Mouse (Mus musculus): ENCODE data around the gene Tmeff2. TPM values are rescaled to one million over a fixed set of nuclear protein-coding genes. Genes with fewer than 3 reads are reported as not detected.

The Tmeff2 gene
- polyA plus RNA-seq, 1 experiment from 2014 or later: 8.5 TPM

GRCm38 (mm10) chr1:51125671-51126424, 225.4 kb downstream of the Tmeff2 start:
- WGBS: 54% methylated on average over 10 of the region's 10 CpGs
- H3K4me3 ChIP-seq (replicated peaks): no peak overlapping the region
- no peaks in the 10 kb centered on the region for H3K9me3 ChIP-seq
- H3K4me1 ChIP-seq: no peaks in the 10 kb centered on the region
- no peak overlapping the region for H3K9ac ChIP-seq
- no peak for ATAC-seq (ENCODE audit: insufficient read depth, low FRiP score, low read depth)
- no peak overlapping the region for H3K27ac ChIP-seq
- no peaks in the 10 kb centered on the region for H3K27me3 ChIP-seq (replicated peaks)
- H3K4me2 ChIP-seq: no peak overlapping the region
- H3K36me3 ChIP-seq: no peaks in the 10 kb centered on the region

DNA sequence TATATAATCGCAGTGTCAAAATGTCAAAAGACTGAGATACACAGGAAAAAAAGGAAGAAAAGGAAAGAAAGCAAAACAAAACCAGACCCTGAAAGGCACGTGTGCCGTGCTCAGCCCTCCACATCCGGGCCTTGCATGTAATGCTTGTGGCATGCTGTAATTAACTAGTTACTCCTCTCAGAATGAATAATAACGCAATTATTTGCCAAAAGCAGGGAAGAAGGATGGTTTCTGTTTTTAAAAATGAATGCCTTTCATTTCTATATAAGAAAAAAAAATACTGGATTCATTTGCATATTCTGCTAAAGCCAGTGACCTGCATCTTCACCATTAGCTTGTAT, 225.9 kb downstream of the Tmeff2 start:
- H3K27me3 ChIP-seq (replicated peaks): no peaks in the 10 kb centered on the region
- no peak overlapping the region for H3K9ac ChIP-seq
- H3K36me3 ChIP-seq: no peaks in the 10 kb centered on the region
- no peaks in the 10 kb centered on the region for H3K9me3 ChIP-seq
- H3K4me1 ChIP-seq: no peaks in the 10 kb centered on the region
- H3K27ac ChIP-seq: no peak overlapping the region
- no peak for ATAC-seq (ENCODE audit: insufficient read depth, low FRiP score, low read depth)
- no peak overlapping the region for H3K4me2 ChIP-seq
- WGBS: 73% methylated on average over 5 of the region's 5 CpGs
- H3K4me3 ChIP-seq (replicated peaks): no peak overlapping the region

GRCm38 (mm10) chr1:51136792-51137191, 236.3 kb downstream of the Tmeff2 start:
- no peak overlapping the region for H3K27ac ChIP-seq
- no peak for ATAC-seq (ENCODE audit: insufficient read depth, low FRiP score, low read depth)
- H3K9ac ChIP-seq: no peak overlapping the region
- no peaks in the 10 kb centered on the region for H3K9me3 ChIP-seq
- H3K4me2 ChIP-seq: no peak overlapping the region
- H3K4me1 ChIP-seq: no peaks in the 10 kb centered on the region
- no peaks in the 10 kb centered on the region for H3K27me3 ChIP-seq (replicated peaks)
- no peaks in the 10 kb centered on the region for H3K36me3 ChIP-seq
- no peak overlapping the region for H3K4me3 ChIP-seq (replicated peaks)
- 19% methylated on average over 2 of the region's 2 CpGs for WGBS

DNA sequence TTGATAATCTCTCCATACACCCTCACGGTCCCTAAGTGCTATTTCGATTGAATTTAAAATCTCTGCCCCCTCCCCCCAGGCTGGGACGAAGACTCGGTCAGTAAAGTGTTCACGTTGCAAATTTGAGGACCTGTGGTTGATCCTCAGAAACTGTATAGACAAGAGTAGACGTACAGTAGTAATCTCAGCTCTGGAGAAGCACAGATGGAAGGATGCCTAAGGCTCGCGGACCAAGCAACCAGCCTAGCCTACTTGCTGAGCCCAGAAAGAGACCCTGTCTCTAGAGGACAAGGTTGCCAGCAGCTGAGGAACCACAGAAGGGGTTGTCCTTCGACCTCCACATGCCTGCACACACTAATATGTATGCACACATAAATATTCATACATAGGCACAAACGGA, 239.2 kb downstream of the Tmeff2 start:
- Histone ChIP-seq H3K27ac (no peak overlapping the region), H3K4me3 (replicated peaks) (no peak overlapping the region), H3K4me2 (no peak overlapping the region), H3K36me3 (no peaks in the 10 kb centered on the region), H3K9ac (no peak overlapping the region), H3K27me3 (replicated peaks) (no peaks in the 10 kb centered on the region), H3K4me1 (no peaks in the 10 kb centered on the region), H3K9me3 (no peaks in the 10 kb centered on the region)
- 84% methylated on average over 10 of the region's 10 CpGs for WGBS
- no peak for ATAC-seq (ENCODE audit: insufficient read depth, low FRiP score, low read depth)

GRCm38 (mm10) chr1:51141381-51141780, 240.9 kb downstream of the Tmeff2 start:
- H3K27me3 ChIP-seq (replicated peaks): no peaks in the 10 kb centered on the region
- no peaks in the 10 kb centered on the region for H3K4me1 ChIP-seq
- no peaks in the 10 kb centered on the region for H3K9me3 ChIP-seq
- no peak overlapping the region for H3K9ac ChIP-seq
- no peak overlapping the region for H3K4me3 ChIP-seq (replicated peaks)
- 77% methylated on average over 1 of the region's 1 CpGs for WGBS
- H3K4me2 ChIP-seq: no peak overlapping the region
- no peaks in the 10 kb centered on the region for H3K36me3 ChIP-seq
- ATAC-seq (ENCODE audit: insufficient read depth, low FRiP score, low read depth): no peak
- H3K27ac ChIP-seq: no peak overlapping the region

GRCm38 (mm10) chr1:51142729-51143128, 242.3 kb downstream of the Tmeff2 start:
- Histone ChIP-seq H3K4me1 (no peaks in the 10 kb centered on the region), H3K9me3 (no peaks in the 10 kb centered on the region), H3K27me3 (replicated peaks) (no peaks in the 10 kb centered on the region), H3K36me3 (no peaks in the 10 kb centered on the region), H3K4me3 (replicated peaks) (no peak overlapping the region), H3K9ac (no peak overlapping the region), H3K4me2 (no peak overlapping the region), H3K27ac (no peak overlapping the region)
- 82% methylated on average over 3 of the region's 3 CpGs for WGBS
- ATAC-seq (ENCODE audit: insufficient read depth, low FRiP score, low read depth): no peak

- Histone ChIP-seq H3K27ac (no peak overlapping the region), H3K9ac (no peak overlapping the region), H3K4me2 (no peak overlapping the region), H3K4me3 (replicated peaks) (no peak overlapping the region), H3K9me3 (no peaks in the 10 kb centered on the region), H3K4me1 (no peaks in the 10 kb centered on the region), H3K27me3 (replicated peaks) (no peaks in the 10 kb centered on the region), H3K36me3 (no peaks in the 10 kb centered on the region)
- 49% methylated on average over 4 of the region's 4 CpGs for WGBS
- no peak for ATAC-seq (ENCODE audit: insufficient read depth, low FRiP score, low read depth)
Measured at GRCm38 (mm10) chr1:51145693-51146092, 245.2 kb downstream of the Tmeff2 start.

DNA sequence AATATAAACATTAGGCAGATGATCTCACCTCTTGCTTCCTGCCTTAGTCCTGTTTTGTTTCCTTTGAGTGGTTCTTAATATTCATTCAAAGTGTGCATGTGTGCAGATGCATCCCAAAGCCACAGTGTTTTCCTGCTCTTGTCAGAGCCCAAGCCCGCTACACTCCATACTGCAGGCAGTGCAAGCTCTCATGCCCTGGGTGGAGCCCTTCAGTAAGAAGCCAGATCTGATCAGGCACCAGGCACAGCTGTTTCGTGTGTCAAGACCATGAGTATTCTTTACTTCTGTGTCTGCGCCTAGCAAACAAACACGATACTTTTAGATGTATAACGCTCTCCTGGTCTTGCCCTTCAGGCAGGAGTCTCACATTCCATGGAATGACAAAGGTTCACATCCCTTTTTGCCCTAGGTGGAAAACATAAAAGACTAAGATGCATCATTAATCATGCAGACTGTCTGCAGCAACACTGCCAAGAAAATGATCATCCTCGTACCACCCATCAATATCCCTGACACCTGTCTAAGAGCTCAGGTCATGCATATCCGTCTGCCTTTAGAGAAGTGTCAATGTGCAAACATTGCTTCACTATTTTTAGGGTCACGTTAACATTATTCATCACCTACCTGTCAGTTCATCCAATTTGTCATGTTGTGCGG, 248.2 kb downstream of the Tmeff2 start:
- H3K4me2 ChIP-seq: no peak overlapping the region
- H3K27me3 ChIP-seq (replicated peaks): no peaks in the 10 kb centered on the region
- no peaks in the 10 kb centered on the region for H3K36me3 ChIP-seq
- H3K4me3 ChIP-seq (replicated peaks): no peak overlapping the region
- ATAC-seq (ENCODE audit: insufficient read depth, low FRiP score, low read depth): no peak
- no peaks in the 10 kb centered on the region for H3K9me3 ChIP-seq
- H3K27ac ChIP-seq: no peak overlapping the region
- WGBS: 29% methylated on average over 9 of the region's 9 CpGs
- H3K4me1 ChIP-seq: no peaks in the 10 kb centered on the region
- no peak overlapping the region for H3K9ac ChIP-seq

GRCm38 (mm10) chr1:51149488-51149887, 249.0 kb downstream of the Tmeff2 start:
- no peaks in the 10 kb centered on the region for H3K27me3 ChIP-seq (replicated peaks)
- no peak overlapping the region for H3K4me3 ChIP-seq (replicated peaks)
- no peaks in the 10 kb centered on the region for H3K36me3 ChIP-seq
- whole genome bisulfite sequencing: 59% methylated on average over 4 of the region's 4 CpGs
- no peak for ATAC-seq (ENCODE audit: insufficient read depth, low FRiP score, low read depth)
- H3K4me1 ChIP-seq: no peaks in the 10 kb centered on the region
- no peaks in the 10 kb centered on the region for H3K9me3 ChIP-seq
- no peak overlapping the region for H3K9ac ChIP-seq
- no peak overlapping the region for H3K4me2 ChIP-seq
- H3K27ac ChIP-seq: no peak overlapping the region

DNA sequence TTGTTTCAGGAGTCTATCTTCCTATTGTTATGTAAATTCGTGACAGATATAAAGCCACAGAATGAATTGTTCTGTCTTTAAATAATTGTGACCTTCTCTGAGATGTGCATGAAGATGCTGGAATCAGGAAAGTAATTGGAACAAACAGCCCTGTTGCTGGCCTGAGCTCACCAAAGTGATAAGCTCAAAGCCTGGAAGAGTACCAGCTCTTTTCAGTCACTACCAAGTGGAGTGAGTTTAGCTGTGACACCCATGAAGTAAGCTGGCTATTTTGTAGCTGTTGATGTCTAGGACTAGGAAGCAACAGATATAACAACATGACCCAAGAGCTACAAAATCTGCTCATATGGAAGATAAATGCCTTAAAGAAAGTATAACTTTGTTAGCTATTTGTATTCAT, 249.4 kb downstream of the Tmeff2 start:
- Histone ChIP-seq H3K27me3 (replicated peaks) (no peaks in the 10 kb centered on the region), H3K9ac (no peak overlapping the region), H3K4me2 (no peak overlapping the region), H3K27ac (no peak overlapping the region), H3K36me3 (no peaks in the 10 kb centered on the region), H3K4me3 (replicated peaks) (no peak overlapping the region), H3K4me1 (no peaks in the 10 kb centered on the region), H3K9me3 (no peaks in the 10 kb centered on the region)
- ATAC-seq (ENCODE audit: insufficient read depth, low FRiP score, low read depth): no peak
- WGBS: 85% methylated on average over 1 of the region's 1 CpGs

GRCm38 (mm10) chr1:51152017-51152416, 251.6 kb downstream of the Tmeff2 start:
- no peaks in the 10 kb centered on the region for H3K36me3 ChIP-seq
- H3K9me3 ChIP-seq: no peaks in the 10 kb centered on the region
- no peak overlapping the region for H3K9ac ChIP-seq
- 45% methylated on average over 2 of the region's 2 CpGs for whole genome bisulfite sequencing
- no peak overlapping the region for H3K27ac ChIP-seq
- no peaks in the 10 kb centered on the region for H3K27me3 ChIP-seq (replicated peaks)
- H3K4me1 ChIP-seq: no peaks in the 10 kb centered on the region
- H3K4me3 ChIP-seq (replicated peaks): no peak overlapping the region
- ATAC-seq (ENCODE audit: insufficient read depth, low FRiP score, low read depth): no peak
- no peak overlapping the region for H3K4me2 ChIP-seq

GRCm38 (mm10) chr1:51152856-51153255, 252.4 kb downstream of the Tmeff2 start:
- Histone ChIP-seq H3K4me1 (no peaks in the 10 kb centered on the region), H3K9me3 (no peaks in the 10 kb centered on the region), H3K27ac (no peak overlapping the region), H3K4me2 (no peak overlapping the region), H3K36me3 (no peaks in the 10 kb centered on the region), H3K4me3 (replicated peaks) (no peak overlapping the region), H3K9ac (no peak overlapping the region), H3K27me3 (replicated peaks) (no peaks in the 10 kb centered on the region)
- WGBS: 42% methylated on average over 5 of the region's 5 CpGs
- ATAC-seq (ENCODE audit: insufficient read depth, low FRiP score, low read depth): no peak

Data from stomach, embryonic 15.5 days (tissue).